8 mouse cellular contexts compared by ENCODE assay signal in the genomic region with DNA sequence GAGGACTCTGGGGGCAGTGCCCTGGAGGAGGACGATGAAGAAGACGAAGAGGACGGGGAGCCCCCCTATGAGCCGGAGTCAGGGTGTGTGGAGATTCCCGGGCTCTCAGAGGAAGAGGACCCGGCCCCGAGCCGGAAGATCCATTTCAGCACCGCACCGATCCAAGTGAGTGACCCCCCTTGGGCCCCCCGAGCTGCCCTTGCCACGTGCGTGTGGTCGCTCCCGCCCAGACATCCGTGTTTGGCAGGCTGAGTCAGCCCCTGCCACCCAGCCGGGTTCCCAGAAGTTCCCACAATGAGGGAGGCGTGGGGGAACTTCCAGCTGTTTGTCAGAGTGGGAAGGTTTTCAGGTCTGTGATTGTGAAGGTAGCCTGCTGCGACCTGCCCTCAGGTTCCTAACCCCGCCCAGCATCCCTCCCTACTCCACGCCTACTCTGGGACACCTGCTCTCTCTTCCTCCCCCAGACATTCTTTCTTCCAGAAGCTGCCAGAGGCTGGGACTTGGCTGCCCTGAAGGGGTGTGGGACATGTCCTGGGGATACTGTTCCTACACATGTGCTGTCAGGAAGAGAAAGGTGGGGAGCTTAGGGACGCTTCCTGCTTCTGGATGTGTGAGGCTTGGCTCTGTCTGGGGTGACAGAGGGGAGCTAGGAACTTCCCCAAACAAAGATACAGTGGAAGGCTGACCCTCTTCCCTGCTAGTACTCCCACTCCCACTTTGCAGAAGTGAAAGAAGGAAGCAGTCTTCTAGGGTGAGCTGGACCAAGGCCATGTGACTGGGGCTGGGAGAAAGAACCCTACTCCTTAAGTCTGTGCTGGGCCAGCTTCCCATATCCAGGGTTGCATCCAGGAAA. TPM values are rescaled to one million over a fixed set of nuclear protein-coding genes. Genes with fewer than 3 reads are reported as not detected.
DNase-seq lines count a peak whose midpoint lies in the region; ATAC-seq and TF ChIP-seq lines count a peak whose summit lies in the region.

No protein-coding gene starts in this region.

- H3K27me3 ChIP-seq in cerebellum, adult 2 months (ENCODE audit: control insufficient read depth, insufficient read depth, low read length): no peaks in the 10 kb centered on the region
- no peaks in the 10 kb centered on the region for H3K27me3 ChIP-seq in limb, embryonic 12.5 days
- no peaks in the 10 kb centered on the region for H3K27me3 ChIP-seq in midbrain, embryonic 13.5 days

- no peak for TF ChIP-seq POLR2A in cerebellum, adult 2 months (IDR thresholded peaks at IDR 0.05; ENCODE audit: borderline replicate concordance, insufficient read depth, low read length)

- H3K9ac ChIP-seq in limb, embryonic 12.5 days (replicated peaks): peak overlapping the region; percentile 93
- peak overlapping the region; percentile 98 for H3K9ac ChIP-seq in midbrain, embryonic 13.5 days (replicated peaks)

- peak overlapping the region; percentile 97 for H3K27ac ChIP-seq in cerebellum, adult 2 months (ENCODE audit: insufficient read depth, low read length)
- H3K27ac ChIP-seq in limb, embryonic 12.5 days: peak overlapping the region; percentile 50; the same call in 1 of the 2 replicates
- H3K27ac ChIP-seq in midbrain, embryonic 13.5 days: peak overlapping the region; percentile 21; the same call in 1 of the 2 replicates

- H3K36me3 ChIP-seq in limb, embryonic 12.5 days: peaks cover 35% of the 10 kb centered on the region
- peaks cover 34% of the 10 kb centered on the region for H3K36me3 ChIP-seq in midbrain, embryonic 13.5 days

- H3K4me3 ChIP-seq in cerebellum, adult 2 months (replicated peaks; ENCODE audit: insufficient read depth, low read depth, low read length): peak overlapping the region; percentile 82
- H3K4me3 ChIP-seq in limb, embryonic 12.5 days (replicated peaks): peak overlapping the region; percentile 93
- H3K4me3 ChIP-seq in midbrain, embryonic 13.5 days (replicated peaks): peak overlapping the region; percentile 87

- H3K4me1 ChIP-seq in cerebellum, adult 2 months (ENCODE audit: control insufficient read depth, insufficient read depth, low read length): peaks cover 30% of the 10 kb centered on the region
- peaks cover 68% of the 10 kb centered on the region for H3K4me1 ChIP-seq in limb, embryonic 12.5 days (replicated peaks)
- H3K4me1 ChIP-seq in midbrain, embryonic 13.5 days (replicated peaks): peaks cover 78% of the 10 kb centered on the region

- peak overlapping the region; percentile 100 for H3K4me2 ChIP-seq in limb, embryonic 12.5 days
- peak overlapping the region; percentile 99 for H3K4me2 ChIP-seq in midbrain, embryonic 13.5 days (replicated peaks)

- DNase-seq in cerebellum, adult 2 months: peak in 1 of 2 experiments; percentile 62
- DNase-seq in cerebellum, postnatal 36 days: no peak
- DNase-seq in R1 (ENCODE audit: low read depth, low spot score): peak; percentile 94
- peak; percentile 59 for DNase-seq in heart, postnatal 4 days
- DNase-seq in thymus, postnatal 4 days: peak; percentile 70

- under 1% methylated on average over 22 of the region's 22 CpGs for WGBS in cerebellum, adult 2 months
- 2% methylated on average over 22 of the region's 22 CpGs for WGBS in limb, embryonic 12.5 days
- WGBS in midbrain, embryonic 13.5 days: 1% methylated on average over 22 of the region's 22 CpGs

- TF ChIP-seq CTCF in cerebellum, adult 2 months (IDR thresholded peaks at IDR 0.05; ENCODE audit: borderline replicate concordance, insufficient read depth, low read depth, low read length): no peak

- H3K9me3 ChIP-seq in limb, embryonic 12.5 days: no peaks in the 10 kb centered on the region
- H3K9me3 ChIP-seq in midbrain, embryonic 13.5 days: no peaks in the 10 kb centered on the region

- ATAC-seq in erythroid progenitor cell, adult 5-6 weeks (replicated peaks; ENCODE audit: low FRiP score, poor library complexity, severe bottlenecking): peak; percentile 21; the same call in 1 of the 2 replicates
- no peak for ATAC-seq in limb, embryonic 12.5 days (ENCODE audit: insufficient number of reproducible peaks, insufficient read depth, low FRiP score, low TSS enrichment, low read depth)
- ATAC-seq in midbrain, embryonic 13.5 days: no peak

RNA-seq across cellular contexts. Expression of gene Ppp1r9b, which starts 2.1 kb away (rescaled TPM):
- polyA plus RNA-seq in cerebellum, adult 2 months (2012; rRNA removed): 149 and 153 TPM in 2 replicates
- 59.5 and 71.4 TPM in 2 replicates for total RNA-seq in erythroid progenitor cell, adult 5-6 weeks (2015; ENCODE audit: low replicate concordance)
- 98.2 and 125 TPM in 2 replicates for total RNA-seq in erythroid progenitor cell, adult 5-6 weeks (2017; ENCODE audit: low replicate concordance)
- 10 to 100 TPM; 45.3 to 46.3 TPM for total RNA-seq in heart, postnatal 4 days (2021)
- 12.0 and 12.6 TPM in 2 replicates for polyA plus RNA-seq in limb, embryonic 12.5 days (2016; fragmentation: Nextera tagmentation; extraction: Ambion mirVana)
- polyA plus RNA-seq in midbrain, embryonic 13.5 days (2015; fragmentation: Nextera tagmentation; extraction: Ambion mirVana): 17.4 and 17.8 TPM in 2 replicates

RNA-seq across cellular contexts. Expression of gene Samd14, which starts 16.7 kb away (rescaled TPM):
- polyA plus RNA-seq in cerebellum, adult 2 months (2012; rRNA removed): 80.7 and 89.4 TPM in 2 replicates
- 103 TPM in 2 replicates for total RNA-seq in erythroid progenitor cell, adult 5-6 weeks (2015; ENCODE audit: low replicate concordance)
- total RNA-seq in erythroid progenitor cell, adult 5-6 weeks (2017; ENCODE audit: low replicate concordance): 98.7 and 99.2 TPM in 2 replicates
- 1 to 10 TPM; 9.1 to 9.5 TPM for total RNA-seq in heart, postnatal 4 days (2021)
- 34.6 and 37.7 TPM in 2 replicates for polyA plus RNA-seq in limb, embryonic 12.5 days (2016; fragmentation: Nextera tagmentation; extraction: Ambion mirVana)
- polyA plus RNA-seq in midbrain, embryonic 13.5 days (2015; fragmentation: Nextera tagmentation; extraction: Ambion mirVana): 123 and 141 TPM in 2 replicates

RNA-seq across cellular contexts. Expression of gene Sgca, which starts 16.9 kb away (rescaled TPM):
- polyA plus RNA-seq in cerebellum, adult 2 months (2012; rRNA removed): 1.9 and 3.9 TPM in 2 replicates
- not detected in 2 replicates for total RNA-seq in erythroid progenitor cell, adult 5-6 weeks (2015; ENCODE audit: low replicate concordance)
- total RNA-seq in erythroid progenitor cell, adult 5-6 weeks (2017; ENCODE audit: low replicate concordance): not detected in 2 replicates
- total RNA-seq in heart, postnatal 4 days (2021): 10 to 100 TPM; 67.0 to 89.1 TPM
- 2.8 and 3.0 TPM in 2 replicates for polyA plus RNA-seq in limb, embryonic 12.5 days (2016; fragmentation: Nextera tagmentation; extraction: Ambion mirVana)
- polyA plus RNA-seq in midbrain, embryonic 13.5 days (2015; fragmentation: Nextera tagmentation; extraction: Ambion mirVana): 0.17 TPM in 1 of 2 replicates, not detected in the other

RNA-seq across cellular contexts. Expression of gene Hils1, which starts 25.6 kb away (rescaled TPM):
- polyA plus RNA-seq in cerebellum, adult 2 months (2012; rRNA removed): not detected in 2 replicates
- not detected in 2 replicates for total RNA-seq in erythroid progenitor cell, adult 5-6 weeks (2015; ENCODE audit: low replicate concordance)
- total RNA-seq in erythroid progenitor cell, adult 5-6 weeks (2017; ENCODE audit: low replicate concordance): not detected in 2 replicates
- not detected for total RNA-seq in heart, postnatal 4 days (2021)
- polyA plus RNA-seq in limb, embryonic 12.5 days (2016; fragmentation: Nextera tagmentation; extraction: Ambion mirVana): not detected in 2 replicates
- not detected in 2 replicates for polyA plus RNA-seq in midbrain, embryonic 13.5 days (2015; fragmentation: Nextera tagmentation; extraction: Ambion mirVana)

RNA-seq across cellular contexts. Expression of gene Pdk2, which starts 48.2 kb away (rescaled TPM):
- polyA plus RNA-seq in cerebellum, adult 2 months (2012; rRNA removed): 219 and 247 TPM in 2 replicates
- 8.3 and 8.4 TPM in 2 replicates for total RNA-seq in erythroid progenitor cell, adult 5-6 weeks (2015; ENCODE audit: low replicate concordance)
- 2.3 and 3.2 TPM in 2 replicates for total RNA-seq in erythroid progenitor cell, adult 5-6 weeks (2017; ENCODE audit: low replicate concordance)
- total RNA-seq in heart, postnatal 4 days (2021): 100 to 1,000 TPM; 178 to 200 TPM
- polyA plus RNA-seq in limb, embryonic 12.5 days (2016; fragmentation: Nextera tagmentation; extraction: Ambion mirVana): 21.9 and 22.4 TPM in 2 replicates
- polyA plus RNA-seq in midbrain, embryonic 13.5 days (2015; fragmentation: Nextera tagmentation; extraction: Ambion mirVana): 21.4 and 24.7 TPM in 2 replicates

Comparison
In these comparisons a context has a peak if more than half of its experiments do, and no peak if none do; other contexts are left out.
1. DNase-seq: peak in R1 (single experiment), heart, postnatal 4 days (single experiment) and thymus, postnatal 4 days (single experiment); none in cerebellum, postnatal 36 days (0 of 2).
2. H3K27ac ChIP-seq: peak in every context shown above with its lines; median percentile 97 in cerebellum, adult 2 months; 50 in limb, embryonic 12.5 days; 21 in midbrain, embryonic 13.5 days.
3. Peak in every context shown above with its lines, with median percentiles within 50 percentile points of each other: H3K4me3 ChIP-seq.